Mouse (Mus musculus) CH12.LX (cell line): ENCODE data around the gene Gm17018. TPM values are rescaled to one million over a fixed set of nuclear protein-coding genes. Genes with fewer than 3 reads are reported as not detected.
A peak's percentile ranks its signal among the peaks of the same experiment; 100 is the strongest.

Source experiments
- DNase-seq: peaks from one replicate; pipeline ENCODE4 v3.0.0-alpha.2; 2013; ENCODE audit errors: extremely low read depth
- H3K27ac ChIP-seq: 2 replicates; pipeline ENCODE4 v1.5.1; 2012; ENCODE audit warnings: low read depth, mild to moderate bottlenecking, control low read depth, moderate library complexity; ENCODE audit not compliant: insufficient read depth
- H3K27me3 ChIP-seq: replicated peaks from 2 replicates; pipeline ENCODE3; 2012; ENCODE audit warnings: inconsistent platforms
- H3K36me3 ChIP-seq, 2 experiments: replicated peaks in 1 of 2; 2 replicates each; pipeline versions ENCODE3 to v1.6.1; 2012; ENCODE audit warnings: inconsistent platforms in 1 of 2, low read length in 1 of 2, mild to moderate bottlenecking in 1 of 2, mixed read lengths in 1 of 2, moderate library complexity in 1 of 2; ENCODE audit not compliant: control insufficient read depth in 1 of 2, insufficient read depth in 1 of 2
- H3K4me1 ChIP-seq, 2 experiments: 2 replicates each; pipeline ENCODE4 v1.6.1; 2012; ENCODE audit warnings: inconsistent platforms in 1 of 2, moderate library complexity in 1 of 2; ENCODE audit not compliant: insufficient read depth in 2 of 2, control insufficient read depth in 1 of 2
- H3K4me2 ChIP-seq: 2 replicates; pipeline ENCODE4 v1.6.1; 2012; ENCODE audit warnings: low read depth, mild to moderate bottlenecking, control low read depth; ENCODE audit not compliant: poor library complexity, insufficient read depth, severe bottlenecking
- H3K4me3 ChIP-seq, 3 experiments: fragments of 150-350 bp in 1 of 3; sonication (generic) in 1 of 3; replicated peaks in 1 of 3; 2 replicates each; pipeline versions ENCODE3 to v1.5.1; 2011 to 2012; ENCODE audit warnings: low read depth in 2 of 3, low read length in 2 of 3, mild to moderate bottlenecking in 2 of 3, moderate library complexity in 2 of 3, control low read depth in 1 of 3, improper control_type of control experiment in 1 of 3, inconsistent platforms in 1 of 3, mixed read lengths in 1 of 3; ENCODE audit not compliant: poor library complexity in 1 of 3
- H3K79me2 ChIP-seq: replicated peaks from 2 replicates; pipeline ENCODE4 v1.6.1; 2012; ENCODE audit warnings: mild to moderate bottlenecking, moderate library complexity; ENCODE audit not compliant: control insufficient read depth, poor library complexity, insufficient read depth, severe bottlenecking; ENCODE audit errors: extremely low read depth
- H3K9ac ChIP-seq: 2 replicates; pipeline ENCODE4 v1.6.1; 2012; ENCODE audit warnings: low read depth, mild to moderate bottlenecking, control low read depth, moderate library complexity; ENCODE audit not compliant: insufficient read depth
- H3K9me3 ChIP-seq: replicated peaks from 2 replicates; pipeline ENCODE3; 2012; ENCODE audit warnings: low read length, inconsistent platforms, mixed read lengths
- CTCF ChIP-seq, 2 experiments: IDR thresholded peaks in 1 of 2; conservative IDR thresholded peaks in 1 of 2; 2 replicates each; pipeline ENCODE4 v1.5.1; 2011 to 2012; ENCODE audit warnings: low read depth in 2 of 2, low read length in 2 of 2, improper control_type of control experiment in 1 of 2, inconsistent platforms in 1 of 2, mild to moderate bottlenecking in 1 of 2, moderate library complexity in 1 of 2
- GABPA ChIP-seq: IDR thresholded peaks from 2 replicates; pipeline ENCODE4 v1.6.1; 2012; ENCODE audit warnings: low read depth, low read length, improper control_type of control experiment, inconsistent platforms; ENCODE audit not compliant: insufficient replicate concordance
- IRF4 ChIP-seq: IDR thresholded peaks from 2 replicates; pipeline ENCODE4 v1.6.1; 2014; ENCODE audit warnings: low read depth, mild to moderate bottlenecking, inconsistent platforms, low read length, improper control_type of control experiment
- KAT2A ChIP-seq: IDR thresholded peaks from 2 replicates; pipeline ENCODE4 v1.6.1; 2012; ENCODE audit warnings: low read length, improper control_type of control experiment, inconsistent platforms; ENCODE audit not compliant: insufficient replicate concordance
- MAFK ChIP-seq: IDR thresholded peaks from 2 replicates; pipeline ENCODE4 v1.6.1; 2011; ENCODE audit warnings: low read length, improper control_type of control experiment; ENCODE audit not compliant: insufficient replicate concordance
- MAZ ChIP-seq: IDR thresholded peaks from 2 replicates; pipeline ENCODE4 v1.6.1; 2012; ENCODE audit warnings: low read depth, mild to moderate bottlenecking, inconsistent platforms, low read length, improper control_type of control experiment, moderate library complexity
- MEF2A ChIP-seq: IDR thresholded peaks from 2 replicates; pipeline ENCODE4 v1.6.1; 2014; ENCODE audit warnings: low read depth, mild to moderate bottlenecking, inconsistent platforms, low read length, improper control_type of control experiment, borderline replicate concordance
- MXI1 ChIP-seq: IDR thresholded peaks from 2 replicates; pipeline ENCODE4 v1.6.1; 2011; ENCODE audit warnings: mild to moderate bottlenecking, low read depth, low read length, improper control_type of control experiment
- NELFE ChIP-seq: IDR thresholded peaks from 2 replicates; pipeline ENCODE4 v1.6.1; 2011; ENCODE audit warnings: low read depth, low read length, improper control_type of control experiment
- RAD21 ChIP-seq: IDR thresholded peaks from 2 replicates; pipeline ENCODE4 v1.6.1; 2011; ENCODE audit warnings: low read depth, mild to moderate bottlenecking, low read length, improper control_type of control experiment, moderate library complexity
- RCOR1 ChIP-seq: conservative IDR thresholded peaks from 2 replicates; pipeline ENCODE4 v1.6.1; 2012; ENCODE audit warnings: low read depth, mild to moderate bottlenecking, inconsistent platforms, low read length, improper control_type of control experiment
- SMC3 ChIP-seq: IDR thresholded peaks from 2 replicates; pipeline ENCODE4 v1.6.1; 2011; ENCODE audit warnings: low read depth, low read length, improper control_type of control experiment
- USF1 ChIP-seq: IDR thresholded peaks from 2 replicates; pipeline ENCODE4 v1.6.1; 2014; ENCODE audit warnings: low read depth, mild to moderate bottlenecking, inconsistent platforms, low read length, improper control_type of control experiment
- ZC3H11A ChIP-seq: IDR thresholded peaks from 2 replicates; pipeline ENCODE4 v1.6.1; 2012; ENCODE audit warnings: low read depth, mild to moderate bottlenecking, inconsistent platforms, low read length, improper control_type of control experiment
- ZMIZ1 ChIP-seq: IDR thresholded peaks from 2 replicates; pipeline ENCODE4 v1.6.1; 2012; ENCODE audit warnings: low read depth, mild to moderate bottlenecking, inconsistent platforms, low read length, improper control_type of control experiment
- ZNF384 ChIP-seq: IDR thresholded peaks from 2 replicates; pipeline ENCODE4 v1.6.1; 2012; ENCODE audit warnings: low read depth, low read length, improper control_type of control experiment, inconsistent platforms
- dilution Hi-C: fragments of 300-500 bp; cut with MboI; formaldehyde crosslinking; loops from 2 replicates; pipeline ENCODE4 v1.14.3; 2020; ENCODE audit warnings: low sequenced_read_pairs; ENCODE audit not compliant: extremely low pct_unique_long_range_greater_than_20kb, extremely low pct_ligation_motif_present
- in situ Hi-C: fragments of 300-500 bp; cut with MboI; formaldehyde crosslinking; loops from 3 replicates; pipeline ENCODE4 v1.14.3; 2019; ENCODE audit warnings: low sequenced_read_pairs, low pct_ligation_motif_present, low pct_unique_long_range_greater_than_20kb, mixed read lengths
- polyA plus RNA-seq: library from polyadenylated mRNA; unstranded; fragments of >175 nt; gene quantifications from 2 replicates; pipeline ENCODE4 v1.2.1, GENCODE M21; 2012; ENCODE audit warnings: low read depth; ENCODE audit not compliant: insufficient read length
- total RNA-seq, 2 experiments: library from RNA; depleted of rRNA; stranded (reverse); fragments of 300-350 nt in 1 of 2; fragments of >200 nt in 1 of 2; gene quantifications; 2 replicates each; pipeline ENCODE4 v1.2.3; 2012 to 2014

Gm17018 gene
- total and polyA plus RNA-seq, 3 experiments, result 18.5 to 40.4 (median 34.4) TPM

DNA sequence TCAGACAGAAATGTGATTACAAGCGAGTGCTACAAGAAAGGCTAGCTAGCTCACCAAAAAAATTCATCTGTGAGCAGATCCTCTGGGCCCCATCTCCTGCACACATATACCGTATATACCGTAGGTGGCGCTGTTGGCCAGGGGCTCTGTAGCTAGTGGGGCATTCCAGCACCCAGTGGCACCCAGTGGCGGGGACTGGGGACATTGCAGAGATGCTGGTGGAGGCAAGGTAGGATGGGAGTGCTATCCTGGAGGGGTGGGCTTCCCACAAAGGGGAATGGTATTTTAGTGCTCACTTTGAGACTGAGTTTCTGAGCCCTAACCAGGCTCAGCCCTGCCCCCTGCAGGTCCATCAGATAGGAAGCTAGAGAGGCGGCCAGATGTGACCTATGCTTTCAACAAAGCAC lies 13.4 kb downstream of the Gm17018 start:
- Histone ChIP-seq H3K9me3 (no peaks in the 10 kb centered on the region), H3K36me3 (peaks cover 43 to 87% of the 10 kb centered on the region in 2 experiments), H3K27ac (no peak overlapping the region), H3K4me2 (no peak overlapping the region), H3K4me1 (peaks cover 0 to 25% of the 10 kb centered on the region in 2 experiments; a peak in 2 of 4 replicates), H3K27me3 (no peaks in the 10 kb centered on the region), H3K79me2 (no peaks in the 10 kb centered on the region), H3K9ac (no peak overlapping the region), H3K4me3 (no peak overlapping the region)
- TF ChIP-seq MEF2A, result no peak
- peak; percentile 62 for TF ChIP-seq RAD21
- TF ChIP-seq CTCF (conservative IDR thresholded peaks at IDR 0.05 in 1 of 2, IDR thresholded peaks at IDR 0.05 in 1 of 2; ENCODE audit: low read depth in 2 of 2, low read length in 2 of 2), result peak; percentile 48 to 92
- TF ChIP-seq MAFK, result no peak
- 0 out of 2 replicates have a peak, but pooled peaks have one; percentile 26 for TF ChIP-seq ZNF384
- TF ChIP-seq NELFE, result peak; percentile 25; the same call in 1 of the 2 replicates
- TF ChIP-seq SMC3, result peak; percentile 58
- peak; percentile 65 for DNase-seq
- dilution Hi-C loops (no loop called here), in situ Hi-C loops (loop anchor here (5.0 to 25.0 kb wide), 2 partner anchors 173 to 438 kb away; partner anchors contain the start of genes Hps6 and Npm3)

DNA sequence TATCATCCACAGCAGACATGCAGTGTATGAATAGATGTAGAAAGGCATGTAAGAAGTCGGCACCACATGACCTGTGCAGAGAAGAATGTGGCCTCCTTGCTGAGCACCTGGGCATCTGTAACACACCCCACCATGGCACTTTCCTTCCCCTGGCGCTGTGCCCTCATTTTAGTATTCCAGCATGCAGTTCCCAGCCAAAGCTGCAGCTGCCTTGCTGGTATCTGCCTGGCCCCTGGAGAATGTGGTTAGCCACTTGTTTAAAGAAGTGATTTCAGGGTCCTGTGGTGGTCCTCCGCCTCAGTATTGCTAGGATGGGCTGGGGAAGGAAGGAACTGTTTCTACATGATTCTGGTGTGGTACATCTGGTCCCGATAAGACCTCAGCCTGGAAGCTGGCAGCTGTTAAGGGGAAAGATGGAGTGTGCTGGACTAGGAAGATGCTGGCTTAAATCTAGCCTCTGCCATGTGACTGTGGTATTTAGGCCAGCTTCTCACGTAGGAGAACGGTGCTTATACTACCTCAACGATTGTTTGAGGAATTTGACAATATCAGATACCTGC lies 14.0 kb downstream of the Gm17018 start:
- no peak overlapping the region for H3K9ac ChIP-seq
- H3K27ac ChIP-seq, result no peak overlapping the region
- no peak for DNase-seq
- peaks cover 47 to 87% of the 10 kb centered on the region in 2 experiments for H3K36me3 ChIP-seq
- in situ Hi-C loops, result loop anchor here (5.0 to 25.0 kb wide), 2 partner anchors 173 to 438 kb away; partner anchors contain the start of genes Hps6 and Npm3
- no peak overlapping the region for H3K4me3 ChIP-seq
- dilution Hi-C loops, result no loop called here
- H3K9me3 ChIP-seq, result no peaks in the 10 kb centered on the region
- TF ChIP-seq IRF4 (no peak), ZMIZ1 (no peak), KAT2A (no peak), ZC3H11A (no peak), GABPA (no peak), RCOR1 (no peak), USF1 (no peak), MXI1 (no peak), MAZ (no peak), RAD21 (no peak)
- H3K79me2 ChIP-seq, result no peaks in the 10 kb centered on the region
- peaks cover 0 to 20% of the 10 kb centered on the region in 2 experiments; a peak in 2 of 4 replicates for H3K4me1 ChIP-seq
- no peaks in the 10 kb centered on the region for H3K27me3 ChIP-seq
- H3K4me2 ChIP-seq, result no peak overlapping the region
